Mouse (Mus musculus): ENCODE results near the gene Gm9936.
"Not testable (repeated sequence)": the region's sequence is repeated elsewhere in the genome, so short reads cannot be mapped to it uniquely, and the experiment has no call there.

Gm9936 gene

DNA sequence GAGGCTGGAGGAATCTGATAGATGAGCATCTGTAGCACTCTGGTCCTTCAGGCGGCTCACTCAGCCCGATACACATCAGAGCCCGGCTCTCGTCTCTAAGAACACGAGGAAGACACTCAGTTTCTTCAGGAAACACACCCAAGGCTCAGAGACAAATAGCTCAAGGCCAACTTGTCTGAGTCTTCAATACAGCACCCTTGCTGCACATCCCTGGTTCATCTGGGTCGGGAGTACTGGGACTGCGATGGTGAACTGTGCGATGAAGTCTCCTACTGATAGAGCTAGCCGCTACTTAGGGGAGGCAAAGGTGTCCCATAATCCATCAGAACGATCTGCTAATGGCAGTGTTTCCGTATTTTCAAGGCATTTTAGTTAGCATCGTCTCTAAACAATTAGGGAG lies at the start of gene Gm9936:
Gene Gm9936, minus strand, starts transcription at position 101 of the 400 bp plus-strand sequence.
- no peak for DNase-seq (ENCODE audit: low read depth, low spot score)

DNA sequence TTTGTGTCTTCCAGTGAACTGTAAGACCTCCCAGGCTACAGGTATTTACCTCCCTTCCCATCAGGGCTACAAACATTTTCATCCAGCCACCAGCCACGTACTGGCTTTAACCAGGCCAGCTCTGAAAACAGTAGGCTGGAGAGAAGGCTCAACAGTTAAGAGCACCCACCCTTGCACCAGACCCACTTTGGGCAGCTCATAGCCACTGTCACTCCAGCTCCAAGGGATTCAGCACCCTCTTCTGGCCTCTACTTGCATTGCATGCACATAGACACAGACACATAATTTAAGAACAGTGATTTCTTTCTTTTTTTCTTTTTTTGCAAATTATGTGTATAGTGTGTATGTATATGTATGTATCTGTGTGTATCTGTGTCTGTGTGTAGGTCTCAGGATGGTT lies 43.9 kb upstream of the Gm9936 start:
- no peak for DNase-seq (ENCODE audit: low read depth, low spot score)

DNA sequence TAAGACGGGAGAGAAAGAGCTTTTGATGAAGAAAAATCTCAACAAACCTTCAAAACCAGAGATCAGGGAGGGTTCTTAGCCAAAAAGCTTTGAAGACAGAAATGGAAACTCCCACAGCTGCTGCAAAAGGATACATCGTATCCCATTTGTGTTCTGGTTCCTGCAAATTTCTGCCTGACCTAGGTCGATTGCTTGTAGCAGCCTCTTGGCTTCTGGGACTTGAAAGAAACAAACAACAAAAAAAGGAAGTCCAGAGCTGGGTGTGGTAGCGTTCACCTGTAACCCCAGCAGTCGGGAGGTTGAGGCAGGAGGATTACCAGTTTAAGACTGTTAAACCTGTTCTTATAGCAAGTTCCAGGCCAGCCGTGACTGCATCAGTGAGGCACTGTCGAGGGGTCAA lies 40.4 kb upstream of the Gm9936 start:
- DNase-seq (ENCODE audit: low read depth, low spot score) = no peak

DNA sequence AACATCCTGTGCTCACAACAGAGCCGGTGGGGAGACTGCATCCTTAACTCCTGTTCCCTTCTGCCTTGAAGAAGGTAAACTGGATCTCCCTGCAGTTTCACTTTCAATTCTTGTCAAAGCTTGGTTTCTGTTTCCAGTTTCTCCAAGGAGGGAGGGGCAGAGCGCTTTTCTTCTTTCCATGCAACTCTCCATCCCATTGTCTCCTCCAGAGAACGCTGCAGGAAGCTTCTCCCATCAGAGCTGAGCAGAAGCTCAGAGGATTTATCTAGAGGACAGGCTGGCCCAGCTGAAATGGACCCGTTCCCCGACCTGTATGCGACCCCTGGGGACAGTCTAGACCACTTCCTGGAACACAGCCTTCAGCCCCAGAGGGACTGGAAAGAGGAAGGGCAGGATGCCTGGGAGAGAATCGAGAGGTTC lies 38.9 kb upstream of the Gm9936 start:
- no peak for DNase-seq (ENCODE audit: low read depth, low spot score)

DNA sequence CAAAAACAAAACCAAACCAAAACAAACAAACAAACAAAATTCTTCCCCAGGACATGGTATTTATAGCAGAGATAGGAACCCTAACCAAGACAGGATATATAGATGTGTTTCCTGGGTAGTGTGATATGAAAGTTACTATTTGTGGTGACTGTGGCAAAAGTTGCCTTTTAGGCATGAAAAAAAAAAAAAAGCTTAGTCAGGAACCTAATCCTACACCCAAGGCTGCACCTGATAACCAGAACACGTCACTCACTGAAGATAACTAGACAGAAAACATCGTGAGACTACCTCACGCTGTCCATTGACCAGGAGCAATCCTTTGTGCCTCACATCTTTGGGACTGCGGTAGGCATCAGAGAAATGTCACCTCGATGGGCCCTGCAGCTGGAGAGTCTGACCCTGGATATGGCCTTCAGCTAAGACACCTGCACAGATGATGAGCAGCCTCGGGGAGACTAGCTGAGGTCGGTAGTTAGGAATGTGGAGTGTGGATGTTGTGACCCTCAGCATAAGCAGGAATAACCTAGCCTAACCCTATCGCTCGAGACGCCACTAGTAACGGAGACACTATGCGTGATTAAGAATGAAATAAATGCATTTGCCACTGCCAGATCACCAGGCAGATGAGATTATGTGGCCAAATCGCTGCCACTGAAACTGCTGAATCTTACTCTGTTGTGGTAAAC lies 38.3 kb upstream of the Gm9936 start, which contains the start of gene Oasl2:
Gene Oasl2, plus strand, starts transcription at position 249 of the 686 bp plus-strand sequence.
- no peak for DNase-seq (ENCODE audit: low read depth, low spot score)

DNA sequence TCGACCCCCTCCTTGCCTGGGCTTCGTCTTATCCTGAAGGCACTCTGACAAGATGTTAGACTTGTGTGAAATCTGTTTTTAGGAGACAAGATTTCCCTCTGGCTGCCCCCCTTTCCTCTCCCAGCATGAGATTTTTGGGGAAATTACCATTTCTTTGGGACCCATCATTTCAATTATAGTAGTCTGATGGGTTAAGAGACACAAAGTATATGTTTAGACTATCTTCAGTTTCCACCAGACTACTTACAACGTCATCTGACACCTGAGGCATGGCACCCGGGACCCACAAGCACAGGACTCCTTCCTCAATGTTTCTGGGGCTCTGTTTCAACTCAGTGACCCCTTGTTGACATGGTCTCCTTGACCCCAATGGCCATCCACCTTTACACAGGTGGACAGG lies 37.1 kb upstream of the Gm9936 start:
- no peak for DNase-seq (ENCODE audit: low read depth, low spot score)

DNA sequence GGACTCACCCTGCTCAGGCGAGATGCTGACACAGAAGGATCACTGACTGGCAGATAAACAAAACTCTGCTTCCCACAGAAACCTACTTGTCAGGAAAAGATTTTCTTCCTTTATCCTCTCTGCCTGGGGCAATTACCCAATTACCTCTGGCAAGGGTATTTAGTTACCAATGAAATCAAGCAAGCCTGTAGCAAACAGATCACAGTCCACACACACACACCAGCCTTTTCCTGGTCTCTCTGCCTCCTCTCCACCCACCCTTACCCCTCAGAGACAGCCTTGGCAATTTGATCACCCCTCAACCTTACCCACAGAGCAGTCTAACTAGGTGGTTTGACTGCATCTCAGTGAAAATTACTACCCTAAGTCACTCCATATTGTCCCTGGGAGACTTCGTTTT lies 30.5 kb upstream of the Gm9936 start:
- no peak for DNase-seq (ENCODE audit: low read depth, low spot score)

DNA sequence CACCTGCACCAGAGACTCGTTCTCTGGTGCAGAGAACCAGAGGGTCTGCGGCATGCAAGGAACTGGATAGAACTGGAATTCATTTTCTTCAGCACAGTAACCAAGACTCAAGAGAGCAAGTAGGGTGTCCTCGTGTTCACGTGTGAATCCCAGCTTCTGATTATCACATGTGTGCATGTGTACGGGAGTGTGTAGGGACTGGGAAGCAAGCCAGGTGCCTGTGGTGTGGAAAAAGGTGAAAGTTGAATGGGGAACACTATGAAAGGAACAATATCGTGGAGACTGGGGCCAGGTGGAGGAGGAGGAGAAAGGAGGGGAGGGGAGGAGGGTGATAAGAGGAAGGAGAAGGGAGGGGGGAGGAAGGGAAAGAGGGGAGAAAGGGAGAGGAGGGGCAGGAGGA lies 28.3 kb upstream of the Gm9936 start:
- no peak for DNase-seq (ENCODE audit: low read depth, low spot score)

DNA sequence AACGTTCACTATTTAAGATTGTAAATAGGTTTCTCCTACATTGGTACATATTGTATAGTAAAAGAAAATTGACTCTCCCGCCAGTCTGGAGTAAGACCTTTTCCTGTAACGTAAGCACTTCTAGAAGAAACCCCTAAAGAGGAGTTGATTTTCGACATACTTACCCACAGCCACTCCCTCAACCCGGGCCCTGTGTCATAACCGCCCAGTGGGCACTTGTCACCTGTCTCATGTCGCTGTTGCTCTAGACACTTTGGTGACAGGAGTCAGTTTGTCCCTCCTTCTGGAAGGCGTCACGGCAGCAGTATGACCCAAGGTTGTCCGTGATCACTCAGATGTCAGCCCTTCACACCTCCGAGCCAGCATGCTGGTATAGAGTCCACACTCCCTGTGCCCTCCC lies 24.5 kb upstream of the Gm9936 start:
- no peak for DNase-seq (ENCODE audit: low read depth, low spot score)

DNA sequence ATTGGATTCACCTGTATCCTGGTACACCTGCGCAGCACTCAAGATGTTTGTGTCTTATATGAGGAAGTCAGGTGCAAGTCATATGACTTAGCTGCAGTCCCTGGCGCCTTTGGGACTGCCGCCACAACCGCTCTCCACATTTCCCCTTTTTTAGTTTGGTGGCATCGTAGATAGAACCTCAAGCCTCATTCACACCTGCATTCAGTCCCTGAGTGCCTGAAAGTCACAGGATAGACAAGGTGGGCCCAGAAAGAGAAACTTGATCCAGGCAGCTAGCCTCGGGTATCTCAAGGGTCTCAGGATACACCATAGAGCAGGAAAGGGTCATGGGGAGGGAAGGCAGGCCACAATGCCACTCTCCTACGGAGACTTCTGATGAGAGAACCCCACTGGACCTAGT lies 23.8 kb upstream of the Gm9936 start:
- DNase-seq (ENCODE audit: low read depth, low spot score) = not testable (repeated sequence)

DNA sequence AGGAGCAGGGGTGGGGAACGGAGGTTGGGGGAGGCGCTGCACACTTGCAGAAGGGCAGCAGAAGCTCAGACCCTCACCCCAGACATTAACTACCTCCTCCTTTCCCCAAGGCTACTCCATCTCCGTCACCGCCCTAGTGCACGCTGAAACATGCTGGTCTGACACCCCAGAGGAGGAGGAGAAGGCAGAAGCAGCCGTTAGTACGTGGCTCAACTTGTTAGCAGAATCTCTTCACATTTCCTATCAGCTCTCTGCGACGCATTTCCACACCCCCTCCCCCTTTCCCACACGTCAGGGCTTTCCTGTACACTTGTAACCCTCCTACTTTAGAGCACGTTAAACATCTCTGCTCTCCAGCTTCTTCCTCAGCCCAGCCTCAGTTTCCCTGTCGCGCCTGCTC lies 20.9 kb upstream of the Gm9936 start:
- DNase-seq (ENCODE audit: low read depth, low spot score) = no peak

DNA sequence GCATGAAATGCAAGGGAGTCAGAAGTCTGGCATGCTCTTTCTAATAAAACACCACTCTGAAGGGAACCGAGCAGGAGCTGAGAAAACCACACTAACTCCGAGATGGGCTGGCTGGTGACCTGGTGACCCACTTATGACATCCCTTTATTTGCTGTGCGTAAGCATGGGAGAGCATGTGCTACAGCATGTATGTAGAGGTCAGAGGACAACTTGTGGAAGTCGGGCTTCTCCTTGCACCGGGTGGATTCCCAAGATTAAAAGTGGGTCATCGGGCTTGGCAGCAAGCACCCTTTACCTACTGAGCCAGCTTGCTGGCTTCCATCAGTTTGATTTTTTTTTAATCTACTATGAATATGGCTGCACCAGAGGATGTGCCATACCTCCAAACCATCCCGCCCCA lies 19.0 kb upstream of the Gm9936 start:
- no peak for DNase-seq (ENCODE audit: low read depth, low spot score)

DNA sequence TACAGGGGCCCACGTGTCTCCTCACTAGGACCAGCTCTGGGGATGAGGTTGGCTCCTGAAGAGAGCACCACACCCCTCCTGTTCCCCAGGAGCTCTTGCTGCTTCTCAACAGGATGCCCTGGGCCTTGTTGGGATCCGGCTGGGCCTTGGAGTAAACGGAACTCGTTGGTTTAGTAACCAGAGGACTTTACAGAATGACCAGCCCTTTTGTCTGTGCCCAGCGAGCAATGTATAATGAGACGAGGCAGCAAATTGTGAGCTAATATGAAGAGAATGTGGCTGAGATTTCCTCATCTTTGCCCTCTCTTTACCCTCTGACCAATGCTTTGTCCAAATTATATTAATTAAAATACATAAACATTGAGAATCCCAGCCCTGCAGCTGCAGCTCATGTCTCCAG lies 17.8 kb upstream of the Gm9936 start:
- DNase-seq (ENCODE audit: low read depth, low spot score) = no peak

DNA sequence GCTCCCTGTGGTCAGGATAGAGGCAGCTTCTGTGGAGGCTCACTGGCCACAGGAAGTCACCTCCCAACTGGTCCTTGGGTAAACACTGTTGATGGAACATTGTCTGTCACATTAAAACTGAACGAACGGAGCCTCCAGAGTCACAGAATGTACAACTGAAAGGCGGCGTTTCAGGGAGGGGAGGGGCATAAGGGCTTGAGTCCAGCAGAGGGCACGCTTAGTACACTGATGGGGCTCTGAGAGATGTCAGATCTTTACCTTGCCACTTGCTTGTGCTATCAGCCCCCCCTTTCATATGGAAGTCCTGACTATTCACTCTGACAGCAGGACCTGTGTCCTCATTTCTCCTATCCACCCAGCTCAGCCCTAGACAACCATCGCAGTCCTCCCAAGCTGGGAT lies 17.4 kb upstream of the Gm9936 start:
- no peak for DNase-seq (ENCODE audit: low read depth, low spot score)

DNA sequence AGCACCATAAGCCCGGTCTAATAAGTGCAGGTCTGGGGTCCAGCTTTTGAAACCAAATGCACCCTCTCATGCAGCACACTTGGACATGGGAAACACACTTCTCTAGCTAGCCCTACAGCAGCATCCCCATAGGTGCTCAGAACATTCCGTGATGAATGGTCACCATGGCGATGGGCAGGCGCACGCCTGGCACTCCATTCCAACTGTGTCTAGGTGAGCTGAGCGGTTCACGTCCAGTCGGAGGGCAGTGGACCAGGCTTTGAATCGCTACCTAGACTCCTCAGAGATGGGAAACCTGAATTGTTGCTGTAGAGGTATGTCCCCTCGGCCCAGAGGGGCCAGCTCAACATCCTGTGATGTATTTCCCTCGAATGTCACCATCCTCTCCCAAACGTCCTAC lies 6.8 kb upstream of the Gm9936 start:
- no peak for DNase-seq (ENCODE audit: low read depth, low spot score)

DNA sequence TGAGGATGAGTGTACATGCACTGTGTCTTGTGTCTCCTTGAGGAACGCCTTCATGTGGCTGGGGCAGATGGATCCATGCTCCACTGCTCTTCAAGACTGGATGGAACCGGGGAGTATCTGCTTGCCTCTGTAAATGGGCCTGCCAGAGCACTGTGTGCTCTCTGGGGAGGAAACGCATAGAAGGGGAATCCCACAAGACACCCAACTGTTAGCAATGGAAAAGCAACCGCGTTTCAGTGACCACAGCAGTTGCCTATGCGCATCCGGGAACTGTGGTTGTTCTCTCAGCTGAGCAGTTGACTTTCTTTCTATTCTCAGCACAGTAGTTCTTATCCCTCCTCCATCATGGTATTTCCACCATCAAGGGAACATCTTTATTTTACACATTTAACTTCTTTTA lies 6.3 kb upstream of the Gm9936 start:
- no peak for DNase-seq (ENCODE audit: low read depth, low spot score)

DNA sequence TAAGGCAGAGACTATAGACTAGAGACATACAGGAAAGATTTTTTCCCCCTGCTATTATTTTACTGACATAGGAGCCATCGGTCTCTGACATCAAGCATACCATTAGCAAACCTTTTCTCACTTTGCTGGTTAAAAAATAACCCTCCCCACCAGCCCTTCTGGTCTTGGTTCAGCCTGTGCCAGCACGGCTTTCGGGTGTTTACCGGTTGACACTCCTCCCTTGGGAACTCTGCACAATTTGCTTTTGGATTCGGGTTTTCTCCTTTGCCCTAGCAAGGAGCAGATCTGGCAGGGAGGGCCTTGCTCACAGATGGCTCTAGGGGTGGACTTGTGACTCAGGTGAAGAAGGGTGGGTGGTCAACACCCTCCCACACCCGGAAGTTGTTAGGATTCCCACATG lies 3.2 kb upstream of the Gm9936 start:
- DNase-seq (ENCODE audit: low read depth, low spot score) = no peak

DNA sequence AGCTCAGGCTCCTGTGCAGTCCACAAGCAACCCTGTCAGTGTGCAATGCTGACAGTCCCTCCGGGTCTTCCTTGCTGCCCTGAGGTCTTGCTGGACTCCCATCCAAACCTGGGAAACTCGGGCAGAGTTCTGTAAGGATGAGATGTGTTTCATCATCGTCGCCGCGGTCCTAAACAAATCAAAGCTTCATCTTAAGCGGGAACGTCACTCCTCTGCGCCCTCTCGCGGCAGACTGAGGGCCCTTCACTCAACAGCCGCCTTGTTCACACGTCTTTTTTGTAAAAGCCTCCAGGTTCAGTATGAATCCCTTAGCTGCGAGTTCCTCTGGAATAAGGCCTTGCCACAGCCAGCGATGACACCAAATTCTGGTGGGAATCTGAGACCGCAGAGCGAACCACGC lies 771 bp upstream of the Gm9936 start:
- no peak for DNase-seq (ENCODE audit: low read depth, low spot score)

DNA sequence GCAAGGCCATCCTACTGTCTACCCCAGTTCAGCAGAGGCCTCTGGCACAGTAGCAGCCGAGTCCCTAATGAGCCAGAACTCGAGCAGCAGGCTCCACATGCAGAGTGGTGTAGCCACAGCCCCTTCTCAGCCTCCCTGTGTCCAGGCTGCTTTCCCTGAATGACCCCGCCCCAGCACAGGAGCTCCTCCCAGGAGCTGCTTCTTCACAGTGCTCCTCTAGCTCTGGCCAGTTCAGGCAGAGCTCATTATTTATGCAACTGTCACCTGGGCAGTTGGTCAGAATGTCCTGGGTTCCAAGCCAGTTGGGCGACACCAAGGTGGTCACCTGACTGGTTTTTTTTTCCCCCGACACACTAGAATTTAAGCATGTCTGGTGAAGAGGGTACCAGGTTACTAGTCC lies 5.1 kb downstream of the Gm9936 start, which contains the start of gene 4930519G04Rik:
Gene 4930519G04Rik, plus strand, starts transcription at position 301 of the 400 bp plus-strand sequence.
- DNase-seq (ENCODE audit: low read depth, low spot score) = not testable (repeated sequence)

DNA sequence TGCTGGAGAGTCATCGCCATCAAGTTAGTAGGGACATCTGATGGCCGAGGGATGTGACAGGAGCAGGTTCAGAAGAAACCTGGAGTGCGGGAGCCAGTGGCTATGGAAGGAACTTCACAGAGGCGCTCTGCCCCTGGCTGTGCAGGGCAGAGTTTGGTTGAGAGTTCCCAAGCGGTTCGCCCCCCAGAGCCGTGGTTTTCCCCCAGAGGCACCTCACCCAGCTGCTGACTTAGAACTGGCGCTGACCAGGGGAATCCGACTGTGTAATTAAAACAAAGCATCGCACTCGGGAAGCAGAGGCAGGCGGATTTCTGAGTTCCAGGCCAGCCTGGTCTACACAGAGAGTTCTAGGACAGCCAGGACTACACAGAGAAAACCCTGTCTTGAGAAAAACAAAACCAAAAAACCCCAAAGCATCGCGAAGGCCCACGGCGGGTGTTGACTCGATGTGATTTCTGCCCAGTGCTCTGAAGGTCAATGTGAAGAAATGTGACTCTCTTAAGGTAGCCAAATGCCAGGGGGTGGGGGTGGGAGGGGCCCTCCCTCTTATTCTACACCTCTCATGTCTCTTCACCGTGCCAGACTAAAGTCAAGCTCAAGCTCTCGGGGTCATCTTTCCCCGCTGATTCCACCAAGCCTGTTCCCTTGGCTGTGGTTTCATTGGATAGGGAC lies 6.8 kb downstream of the Gm9936 start:
- DNase-seq (ENCODE audit: low read depth, low spot score) = no peak

DNA sequence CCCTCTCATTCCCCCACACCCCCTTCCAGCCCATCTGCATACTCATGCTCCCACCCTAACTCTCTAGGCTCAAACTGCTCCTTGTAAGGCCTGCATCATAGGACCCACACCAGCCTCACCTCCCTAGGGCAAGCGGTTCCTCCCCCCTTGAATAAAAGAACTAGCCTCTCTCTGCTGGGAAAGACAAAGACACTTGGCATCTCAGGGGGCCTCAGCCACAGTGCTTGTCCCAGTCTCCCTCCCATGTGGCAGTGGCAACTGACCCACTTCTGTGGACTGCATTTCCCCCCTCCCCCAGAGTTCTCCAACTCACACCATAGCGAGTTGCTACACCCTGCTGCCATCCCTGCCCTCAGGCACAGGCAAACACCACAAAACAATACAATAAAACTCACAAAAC lies 14.1 kb downstream of the Gm9936 start:
- not testable (repeated sequence) for DNase-seq (ENCODE audit: low read depth, low spot score)

DNA sequence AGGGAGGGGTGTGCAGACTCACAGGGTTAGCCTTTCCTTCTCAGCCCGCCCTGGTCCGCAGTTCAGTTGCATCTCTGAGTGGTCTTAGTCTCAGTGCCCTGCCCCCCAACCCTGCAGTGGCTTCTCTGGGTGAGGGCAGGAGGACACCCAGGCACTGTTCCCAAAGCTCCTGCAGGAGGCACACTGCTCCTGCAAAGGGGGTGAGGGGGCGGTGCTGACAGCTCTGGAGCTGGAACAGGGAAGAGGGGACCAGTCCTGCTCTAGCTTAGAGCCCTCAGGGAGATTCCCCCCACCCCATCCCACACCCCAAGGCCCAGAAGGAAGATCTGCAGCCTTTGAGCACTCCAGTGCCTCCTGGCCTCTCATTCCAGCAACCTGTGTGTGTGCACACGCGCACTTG lies 15.8 kb downstream of the Gm9936 start:
- no peak for DNase-seq (ENCODE audit: low read depth, low spot score)

DNA sequence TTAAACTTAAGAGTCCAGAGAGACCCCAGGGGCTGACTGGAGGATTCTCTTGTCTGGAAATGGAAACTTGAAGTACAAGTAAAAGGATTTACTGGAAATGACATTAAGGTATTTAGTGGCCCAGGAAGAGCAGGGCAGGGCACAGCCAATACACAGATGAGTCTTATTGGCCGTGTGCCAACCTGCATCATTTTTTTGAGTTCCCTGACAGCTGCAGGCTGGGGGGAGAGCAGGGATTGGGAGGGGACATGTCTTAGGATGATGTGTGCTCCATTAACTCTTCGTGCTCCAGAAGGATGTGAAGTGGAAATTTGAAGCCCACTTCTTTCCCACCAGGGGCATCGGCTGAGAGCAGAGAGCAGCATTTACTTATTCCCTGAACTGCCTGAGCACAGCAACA lies 16.3 kb downstream of the Gm9936 start:
- DNase-seq (ENCODE audit: low read depth, low spot score) = not testable (repeated sequence)

Measured in c-Kit-negative CD71-positive TER-119-positive erythroid progenitor cells, embryonic 14.5 days (primary cell).